Mouse (Mus musculus): ENCODE measurements around the gene 4933406M09Rik. TPM values are rescaled to one million over a fixed set of nuclear protein-coding genes. Genes with fewer than 3 reads are reported as not detected.

4933406M09Rik gene
- polyA plus RNA-seq, 1 experiment from 2014 or later = not detected

DNA sequence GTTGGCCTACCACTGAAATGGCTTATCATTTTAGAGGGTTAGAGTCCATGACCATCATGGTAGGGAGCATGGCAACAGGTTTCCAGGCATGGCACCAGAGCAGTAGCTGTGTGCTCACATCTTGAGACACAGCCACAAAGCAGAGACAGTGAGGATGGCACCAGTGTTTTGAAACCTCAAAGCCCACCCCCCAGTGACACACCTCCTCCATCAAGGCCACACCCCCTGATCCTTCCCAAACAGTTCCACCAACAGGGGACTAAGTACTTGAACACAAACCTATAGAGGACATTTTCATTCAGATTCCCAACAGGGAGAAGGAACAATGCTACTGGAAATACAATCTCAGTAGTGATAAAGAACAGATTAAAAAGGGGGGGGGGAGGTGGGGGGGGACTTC is 564 bp upstream of the 4933406M09Rik start:
- no peak overlapping the region for H3K27ac ChIP-seq (replicated peaks)
- DNase-seq (ENCODE audit: low spot score) = no peak
- no peaks in the 10 kb centered on the region; the same call in 1 of the 2 replicates for H3K9me3 ChIP-seq (replicated peaks)
- no peaks in the 10 kb centered on the region for H3K36me3 ChIP-seq
- H3K4me3 ChIP-seq = no peak overlapping the region
- H3K4me1 ChIP-seq = peaks cover 15% of the 10 kb centered on the region
- 0 out of 2 replicates have a peak, but pooled peaks cover 9% of the 10 kb centered on the region for H3K27me3 ChIP-seq (ENCODE audit: low read depth, poor library complexity, severe bottlenecking)

DNA sequence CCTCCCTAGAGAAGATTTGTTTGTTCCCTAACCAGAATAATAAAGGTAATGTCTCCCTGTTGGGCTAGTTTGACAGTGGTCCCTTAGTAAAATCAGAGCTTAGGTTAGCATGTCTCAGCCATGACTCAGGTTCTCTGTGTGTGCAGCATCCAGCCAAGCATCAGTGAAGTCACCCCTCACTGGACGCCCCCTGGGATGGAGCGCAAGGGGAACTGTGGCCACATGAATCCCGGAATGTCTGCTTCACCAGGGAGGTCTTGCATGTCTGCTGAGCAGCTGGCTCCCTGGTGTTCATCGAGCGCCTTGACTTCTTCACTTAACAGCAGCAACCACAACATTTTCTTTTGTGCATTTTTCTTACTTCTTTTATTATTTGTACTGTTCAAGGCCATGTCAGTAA is 8.1 kb downstream of the 4933406M09Rik start:
- 55% methylated on average over 5 of the region's 5 CpGs for WGBS
- Histone ChIP-seq H3K27ac (replicated peaks) (no peak overlapping the region), H3K36me3 (no peaks in the 10 kb centered on the region), H3K9me3 (replicated peaks) (no peaks in the 10 kb centered on the region), H3K4me3 (no peak overlapping the region), H3K27me3 (ENCODE audit: low read depth, poor library complexity, severe bottlenecking) (no peaks in the 10 kb centered on the region), H3K4me1 (no peaks in the 10 kb centered on the region)
- DNase-seq (ENCODE audit: low spot score) = no peak

DNA sequence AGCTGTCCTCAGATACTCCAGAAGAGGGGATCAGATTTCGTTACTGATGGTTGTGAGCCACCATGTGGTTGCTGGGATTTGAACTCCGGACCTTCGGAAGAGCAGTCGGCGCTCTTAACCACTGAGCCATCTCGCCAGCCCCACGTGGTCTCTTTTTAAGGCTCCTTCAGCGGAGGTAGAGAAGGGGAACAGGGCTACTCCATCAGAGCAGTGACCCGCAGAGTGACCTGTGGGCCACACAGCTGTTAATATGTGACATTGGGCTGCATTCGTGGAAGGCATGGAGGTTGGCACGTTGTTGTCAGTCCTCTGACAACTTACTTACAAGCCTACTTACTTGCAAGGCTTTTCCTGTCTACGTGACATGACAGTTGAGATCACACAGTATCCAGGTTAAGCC is 12.5 kb downstream of the 4933406M09Rik start:
- Histone ChIP-seq H3K27ac (replicated peaks) (no peak overlapping the region), H3K9me3 (replicated peaks) (no peaks in the 10 kb centered on the region), H3K4me1 (no peaks in the 10 kb centered on the region), H3K27me3 (ENCODE audit: low read depth, poor library complexity, severe bottlenecking) (no peaks in the 10 kb centered on the region), H3K4me3 (no peak overlapping the region), H3K36me3 (no peaks in the 10 kb centered on the region)
- WGBS = 91% methylated on average over 12 of the region's 12 CpGs
- no peak for DNase-seq (ENCODE audit: low spot score)

DNA sequence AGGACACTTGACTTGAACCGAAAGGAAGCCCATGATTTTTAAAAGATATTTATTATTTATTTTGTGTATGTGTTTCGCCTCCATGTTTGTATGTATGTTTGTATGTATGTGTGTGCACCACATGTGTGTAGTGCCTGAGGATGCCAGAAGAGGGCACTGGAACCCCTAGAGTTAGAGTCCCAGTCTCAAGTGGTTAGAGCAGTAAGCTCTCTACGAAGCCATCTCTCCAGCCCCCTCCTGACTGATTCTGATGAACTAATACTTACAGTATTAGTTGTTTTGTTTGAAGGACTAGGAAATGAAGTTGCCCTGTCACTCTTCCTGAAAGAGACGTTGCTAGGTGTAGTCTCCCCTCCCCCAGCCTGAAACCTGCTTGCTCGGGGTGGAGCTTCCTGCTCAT is 14.0 kb downstream of the 4933406M09Rik start:
- Histone ChIP-seq H3K27ac (replicated peaks) (no peak overlapping the region), H3K36me3 (no peaks in the 10 kb centered on the region), H3K4me3 (no peak overlapping the region), H3K9me3 (replicated peaks) (no peaks in the 10 kb centered on the region), H3K27me3 (ENCODE audit: low read depth, poor library complexity, severe bottlenecking) (no peaks in the 10 kb centered on the region), H3K4me1 (no peaks in the 10 kb centered on the region)
- 55% methylated on average over 5 of the region's 5 CpGs for WGBS
- DNase-seq (ENCODE audit: low spot score) = no peak

DNA sequence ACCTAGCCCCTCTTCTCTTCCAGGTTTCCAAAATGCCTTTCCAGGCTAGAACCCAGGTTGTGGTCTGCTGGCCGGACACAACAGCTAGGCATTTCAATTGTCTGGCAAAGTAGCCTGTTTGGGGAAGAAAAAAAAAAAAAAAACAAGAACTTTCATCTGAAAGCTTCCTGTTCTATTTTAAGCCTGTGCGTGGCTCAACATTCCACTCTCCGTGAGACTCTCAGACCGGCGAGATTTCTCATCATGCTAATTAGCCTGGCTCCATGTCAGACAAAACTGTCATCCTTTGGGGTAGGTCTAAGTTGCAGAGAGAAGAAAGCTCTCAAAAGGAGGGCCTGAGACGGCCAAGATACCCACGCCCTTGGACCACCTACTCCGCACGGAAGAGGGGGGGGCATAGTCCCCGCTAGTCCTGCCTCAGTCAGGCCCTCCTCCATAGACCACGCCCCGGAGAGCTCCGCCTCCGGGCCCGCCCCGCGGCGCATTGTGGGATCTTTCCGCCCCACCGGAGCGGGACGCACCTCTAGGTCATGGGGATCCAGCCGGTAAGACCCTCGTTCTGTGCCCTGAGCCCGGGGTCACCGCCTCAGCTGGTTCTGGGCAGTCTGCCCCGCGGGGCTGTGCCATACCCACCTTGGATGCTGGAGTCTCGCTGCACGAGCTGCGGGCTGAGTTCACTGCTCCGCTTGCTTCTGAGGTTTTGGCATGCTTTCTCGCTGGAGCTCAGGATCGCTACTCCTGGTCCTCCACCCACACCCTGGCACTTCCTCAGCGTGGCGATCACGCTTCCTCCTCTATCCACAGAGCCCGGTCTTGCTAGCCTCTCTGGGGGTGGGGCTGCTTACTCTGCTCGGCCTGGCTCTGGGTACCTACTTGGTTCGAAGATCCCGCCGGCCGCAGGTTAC is 20.0 kb downstream of the 4933406M09Rik start, which contains the start of gene Cyb5r1:
Gene Cyb5r1 (plus strand): TSS at position 51 of the 905 bp plus-strand sequence.
- Histone ChIP-seq H3K4me1 (peaks cover 18% of the 10 kb centered on the region), H3K27me3 (ENCODE audit: low read depth, poor library complexity, severe bottlenecking) (peaks cover 7% of the 10 kb centered on the region; the same call in 1 of the 2 replicates), H3K4me3 (peak within 1 kb of the TSS; percentile 75), H3K9me3 (replicated peaks) (no peaks in the 10 kb centered on the region), H3K27ac (replicated peaks) (peak within 1 kb of the TSS; percentile 85), H3K36me3 (peaks cover 33% of the 10 kb centered on the region)
- 2% methylated on average over 43 of the region's 43 CpGs for WGBS
- DNase-seq (ENCODE audit: low spot score) = peak; percentile 86

DNA sequence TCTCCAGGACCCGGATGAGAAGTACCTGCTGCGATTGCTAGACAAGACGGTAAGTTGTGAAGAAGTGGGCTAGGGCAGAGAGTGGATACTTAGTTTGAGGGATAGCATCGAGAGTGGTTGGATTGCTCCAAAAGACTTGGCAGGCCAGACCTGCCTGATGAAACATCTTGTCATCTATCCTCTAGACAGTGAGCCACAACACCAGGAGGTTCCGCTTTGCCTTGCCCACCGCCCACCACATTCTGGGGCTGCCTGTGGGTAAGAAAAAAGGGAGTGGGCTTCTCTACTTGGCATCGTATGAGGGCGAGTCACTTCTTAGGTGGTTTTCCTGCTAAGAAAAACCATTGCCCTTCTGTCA is 20.7 kb downstream of the 4933406M09Rik start:
- peak overlapping the region; percentile 85 for H3K27ac ChIP-seq (replicated peaks)
- 35% methylated on average over 8 of the region's 8 CpGs for WGBS

DNA sequence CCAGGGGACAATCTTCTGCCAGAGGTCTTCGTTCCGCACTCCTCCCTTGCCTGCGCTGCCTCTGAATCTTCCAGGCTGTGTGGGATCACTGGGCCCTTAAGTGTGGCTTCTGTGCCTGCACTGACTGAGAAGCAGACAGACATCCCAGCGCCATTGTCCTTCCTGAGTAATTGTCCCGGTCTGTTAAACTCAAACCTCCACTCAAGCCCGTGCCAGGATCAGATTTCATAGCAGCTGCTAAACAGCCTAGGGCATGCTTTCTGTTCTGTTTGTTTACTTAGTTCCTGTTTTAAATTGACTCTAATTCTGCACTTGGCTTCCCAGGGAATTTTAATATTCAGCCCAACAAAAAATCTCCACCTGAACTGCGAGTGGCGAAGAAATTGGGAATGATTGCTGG is 22.3 kb downstream of the 4933406M09Rik start:
- H3K4me3 ChIP-seq = no peak overlapping the region
- H3K36me3 ChIP-seq = peaks cover 40% of the 10 kb centered on the region
- H3K27me3 ChIP-seq (ENCODE audit: low read depth, poor library complexity, severe bottlenecking) = peaks cover 7% of the 10 kb centered on the region; the same call in 1 of the 2 replicates
- 80% methylated on average over 8 of the region's 8 CpGs for WGBS
- no peak for DNase-seq (ENCODE audit: low spot score)
- no peak overlapping the region for H3K27ac ChIP-seq (replicated peaks)
- H3K4me1 ChIP-seq = peaks cover 18% of the 10 kb centered on the region
- H3K9me3 ChIP-seq (replicated peaks) = no peaks in the 10 kb centered on the region

More for the DNA sequence above, 20.7 kb downstream of the 4933406M09Rik start:
- no peak for DNase-seq (ENCODE audit: low spot score)
- Histone ChIP-seq H3K4me3 (peak overlapping the region; percentile 75), H3K27me3 (ENCODE audit: low read depth, poor library complexity, severe bottlenecking) (peaks cover 7% of the 10 kb centered on the region; the same call in 1 of the 2 replicates), H3K36me3 (peaks cover 39% of the 10 kb centered on the region), H3K9me3 (replicated peaks) (no peaks in the 10 kb centered on the region), H3K4me1 (peaks cover 18% of the 10 kb centered on the region)

DNA sequence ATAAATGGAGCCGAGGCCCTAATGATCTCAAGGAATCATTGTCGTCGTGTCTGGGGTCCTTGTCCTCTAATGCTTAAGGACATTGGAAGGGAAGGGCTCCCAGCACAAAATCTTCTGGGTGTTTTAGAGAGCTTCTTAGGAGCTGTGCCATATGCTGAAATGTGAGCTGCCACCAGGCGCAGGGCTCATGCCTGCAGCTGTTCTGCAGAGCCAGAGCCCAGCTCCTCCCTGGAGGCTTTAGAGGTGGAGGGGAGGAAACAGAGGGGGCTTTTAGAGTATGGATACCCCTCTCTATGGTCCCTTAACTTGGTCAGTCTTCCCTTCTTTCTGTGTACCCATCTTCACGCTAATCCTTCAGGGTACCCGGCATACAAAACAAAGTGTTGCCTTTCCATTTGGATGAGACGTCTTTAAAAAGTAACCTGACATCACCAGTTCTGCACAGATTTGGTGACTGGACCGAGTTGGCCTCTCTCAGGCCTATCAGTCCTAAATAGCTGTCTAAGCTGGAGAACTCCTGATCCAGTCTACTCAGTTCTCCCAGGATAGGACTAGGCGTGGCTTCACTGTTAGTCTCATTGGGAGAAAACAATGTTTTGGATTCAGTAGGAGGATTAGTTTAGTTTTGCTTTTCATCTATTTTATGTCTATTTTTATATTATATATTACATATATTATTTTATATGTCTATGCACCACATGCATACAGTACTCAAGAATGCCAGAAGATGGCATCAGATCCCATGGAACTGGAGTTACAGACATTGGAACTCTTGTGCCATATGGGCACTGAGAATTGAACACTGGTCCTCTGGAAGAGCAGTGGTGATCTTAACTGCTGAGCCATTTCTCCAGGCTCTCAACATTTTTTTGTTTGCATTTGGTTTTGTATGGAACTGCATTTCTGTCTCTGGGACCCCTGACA is 26.2 kb downstream of the 4933406M09Rik start:
- H3K27me3 ChIP-seq (ENCODE audit: low read depth, poor library complexity, severe bottlenecking) = peaks cover under 1% of the 10 kb centered on the region; the same call in 1 of the 2 replicates
- peaks cover 40% of the 10 kb centered on the region for H3K36me3 ChIP-seq
- no peaks in the 10 kb centered on the region for H3K9me3 ChIP-seq (replicated peaks)
- 93% methylated on average over 9 of the region's 9 CpGs for WGBS
- no peak overlapping the region for H3K27ac ChIP-seq (replicated peaks)
- peaks cover 31% of the 10 kb centered on the region for H3K4me1 ChIP-seq
- H3K4me3 ChIP-seq = no peak overlapping the region
- no peak for DNase-seq (ENCODE audit: low spot score)

DNA sequence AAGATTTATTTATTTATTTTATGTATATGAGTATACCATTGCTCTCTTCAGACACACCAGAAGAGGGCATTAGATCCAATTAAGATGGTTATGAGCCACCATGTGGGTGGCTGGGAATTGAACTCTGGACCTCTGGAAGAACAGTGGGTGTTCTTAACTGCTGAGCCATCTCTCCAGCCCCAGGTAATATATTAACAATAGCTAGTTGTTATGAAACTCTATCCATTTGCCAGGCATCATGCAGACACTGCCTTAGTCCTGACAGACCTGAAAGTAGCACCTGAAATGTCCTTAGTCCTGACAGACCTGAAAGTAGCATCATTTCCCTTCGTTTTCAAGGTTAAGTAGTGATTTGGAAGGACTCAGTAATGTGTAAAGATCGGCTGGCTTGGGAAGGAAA is 28.3 kb downstream of the 4933406M09Rik start:
- H3K9me3 ChIP-seq (replicated peaks) = no peaks in the 10 kb centered on the region
- no peak overlapping the region for H3K27ac ChIP-seq (replicated peaks)
- WGBS = 59% methylated on average over 2 of the region's 2 CpGs
- DNase-seq (ENCODE audit: low spot score) = no peak
- H3K4me1 ChIP-seq = peaks cover 37% of the 10 kb centered on the region
- no peak overlapping the region for H3K4me3 ChIP-seq
- peaks cover 24% of the 10 kb centered on the region for H3K36me3 ChIP-seq
- H3K27me3 ChIP-seq (ENCODE audit: low read depth, poor library complexity, severe bottlenecking) = no peaks in the 10 kb centered on the region

DNA sequence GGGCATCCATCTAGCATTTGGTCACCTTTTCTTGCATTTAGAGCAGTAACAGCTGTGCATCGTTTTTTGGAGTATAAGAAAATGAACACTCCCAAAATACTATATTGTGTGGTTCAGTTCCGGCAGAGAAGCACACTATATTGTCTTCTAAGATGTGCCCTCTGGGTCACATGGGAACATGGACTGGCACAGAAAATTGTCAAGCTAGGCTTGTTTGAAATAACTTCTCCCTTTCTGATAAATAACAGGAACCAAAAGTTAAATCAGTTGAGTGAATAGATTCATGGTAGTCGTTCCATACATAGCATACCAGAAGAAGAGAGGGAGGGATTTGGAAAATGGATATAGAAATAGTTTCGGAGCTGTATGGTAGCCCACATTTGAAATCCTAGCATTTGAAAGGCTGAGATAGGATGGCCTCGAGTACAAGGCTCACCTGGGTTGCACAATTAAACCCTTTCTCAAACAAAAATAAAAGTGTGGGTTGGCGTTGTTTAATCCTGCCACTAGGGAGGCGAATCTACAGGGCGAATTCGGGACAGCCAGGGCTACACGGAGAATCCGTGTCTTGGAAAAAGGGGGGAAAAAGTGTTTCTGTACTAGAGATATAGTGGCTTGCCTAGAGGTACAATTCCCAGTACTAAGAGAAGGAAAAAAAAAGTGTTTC is 28.9 kb downstream of the 4933406M09Rik start:
- H3K4me1 ChIP-seq = peaks cover 43% of the 10 kb centered on the region
- 16% methylated on average over 11 of the region's 11 CpGs for WGBS
- no peaks in the 10 kb centered on the region for H3K27me3 ChIP-seq (ENCODE audit: low read depth, poor library complexity, severe bottlenecking)
- no peaks in the 10 kb centered on the region for H3K9me3 ChIP-seq (replicated peaks)
- no peak for DNase-seq (ENCODE audit: low spot score)
- H3K36me3 ChIP-seq = peaks cover 18% of the 10 kb centered on the region
- peak overlapping the region; percentile 96 for H3K4me3 ChIP-seq
- H3K27ac ChIP-seq (replicated peaks) = peak overlapping the region; percentile 98

DNA sequence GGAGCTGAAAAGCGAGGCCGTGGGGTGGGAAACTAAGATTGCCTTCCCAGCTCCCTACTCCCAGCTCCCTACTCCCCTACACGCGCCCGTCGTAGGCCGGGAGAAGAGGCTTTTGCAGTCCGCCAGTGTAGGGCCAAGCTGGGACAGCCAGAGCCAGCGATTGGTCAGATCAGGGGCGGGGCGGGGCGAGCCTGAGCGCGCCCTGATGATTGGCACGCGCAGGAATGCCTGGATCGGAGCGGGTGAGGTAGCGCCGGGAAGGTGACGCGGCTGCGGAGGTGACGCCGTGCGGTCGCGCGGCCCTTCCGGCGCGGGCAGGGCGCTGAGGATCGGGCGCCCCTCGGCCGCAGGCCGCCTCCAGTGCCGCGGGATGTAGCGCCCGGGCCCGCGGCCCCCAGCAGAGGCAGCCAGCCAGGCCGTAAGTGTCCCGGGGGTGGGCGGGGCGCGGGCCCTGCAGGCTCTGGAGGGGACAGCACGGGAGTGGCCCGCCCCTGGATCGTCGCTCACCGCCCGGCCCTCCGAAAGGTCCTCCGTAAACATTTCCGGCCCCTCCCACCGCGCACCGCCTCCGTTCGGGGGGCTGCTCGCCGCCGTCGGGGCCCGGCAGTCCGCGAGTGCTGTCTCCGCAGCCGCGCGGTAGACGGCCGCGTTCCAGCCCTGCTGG is 29.6 kb downstream of the 4933406M09Rik start, which contains the start of gene Adipor1:
Gene Adipor1 (plus strand): TSS at position 211 of the 664 bp plus-strand sequence.
- under 1% methylated on average over 76 of the region's 77 CpGs for WGBS
- H3K27ac ChIP-seq (replicated peaks) = peak within 1 kb of the TSS; percentile 98
- DNase-seq (ENCODE audit: low spot score) = peak; percentile 99
- peaks cover 11% of the 10 kb centered on the region for H3K36me3 ChIP-seq
- H3K4me1 ChIP-seq = peaks cover 50% of the 10 kb centered on the region
- H3K9me3 ChIP-seq (replicated peaks) = no peaks in the 10 kb centered on the region
- H3K4me3 ChIP-seq = peak within 1 kb of the TSS; percentile 96
- no peaks in the 10 kb centered on the region for H3K27me3 ChIP-seq (ENCODE audit: low read depth, poor library complexity, severe bottlenecking)

All from midbrain, embryonic 10.5 days (tissue).